Mouse (Mus musculus) midbrain, postnatal 0 days (tissue): Measurements from ENCODE around the gene Jmjd7. TPM values are rescaled to one million over a fixed set of nuclear protein-coding genes. Genes with fewer than 3 reads are reported as not detected.

Source experiments
- ATAC-seq: fragments of 200-750 bp; cut with Nextera tagmentation; 2 replicates; pipeline ENCODE4 v1.8.0; 2017; ENCODE audit warnings: moderate number of reproducible peaks, mild to moderate bottlenecking, moderate TSS enrichment, moderate library complexity; ENCODE audit not compliant: low FRiP score
- DNase-seq: peaks from one replicate; pipeline ENCODE4 v3.0.0-alpha.2; 2015; ENCODE audit warnings: low spot score
- H3K27ac ChIP-seq: fragments of 300-500 bp; sonication (generic); 2 replicates; pipeline ENCODE4 v1.5.1; 2014; ENCODE audit warnings: low read depth, mild to moderate bottlenecking, low read length, mixed read lengths
- H3K27me3 ChIP-seq: fragments of 300-500 bp; sonication (generic); 2 replicates; pipeline ENCODE4 v1.6.1; 2014; ENCODE audit warnings: low read length, control low read depth, mixed read lengths; ENCODE audit not compliant: insufficient read depth
- H3K36me3 ChIP-seq: fragments of 300-500 bp; sonication (generic); 2 replicates; pipeline ENCODE4 v1.6.1; 2014; ENCODE audit warnings: low read length, control low read depth, mixed read lengths; ENCODE audit not compliant: insufficient read depth
- H3K4me1 ChIP-seq: fragments of 300-500 bp; sonication (generic); 2 replicates; pipeline ENCODE4 v1.6.1; 2014; ENCODE audit warnings: mild to moderate bottlenecking, control low read depth, antibody characterized with exemption, low read length, mixed read lengths; ENCODE audit not compliant: insufficient read depth
- H3K4me2 ChIP-seq: fragments of 300-500 bp; sonication (generic); 2 replicates; pipeline ENCODE4 v1.6.1; 2014; ENCODE audit warnings: low read depth, mild to moderate bottlenecking, low read length, mixed read lengths; ENCODE audit not compliant: poor library complexity, severe bottlenecking
- H3K4me3 ChIP-seq: fragments of 300-500 bp; sonication (generic); 2 replicates; pipeline ENCODE4 v1.5.1; 2014; ENCODE audit warnings: low read depth, mild to moderate bottlenecking, low read length, moderate library complexity
- H3K9ac ChIP-seq: fragments of 300-500 bp; sonication (generic); replicated peaks from 2 replicates; pipeline ENCODE4 v1.6.1; 2014; ENCODE audit warnings: mild to moderate bottlenecking, low read length, moderate library complexity, mixed read lengths; ENCODE audit not compliant: poor library complexity, severe bottlenecking
- H3K9me3 ChIP-seq: fragments of 300-500 bp; sonication (generic); 2 replicates; pipeline ENCODE4 v1.6.1; 2016; ENCODE audit warnings: low read length, control low read depth
- CTCF ChIP-seq: IDR thresholded peaks from 2 replicates; pipeline ENCODE4 v1.5.1; 2016; ENCODE audit warnings: antibody characterized with exemption, mild to moderate bottlenecking
- WGBS: fragments of 180-500 bp; shearing (Covaris S2); extraction: QIAGEN DNeasy Blood & Tissue Kit; methylation state at CpG from one replicate; pipeline ENCODE4 v1.1.7; 2014; 5-methylcytosine and 5-hydroxymethylcytosine counted together
- microRNA-seq: library from miRNA; unstranded; fragments of <30 nt; microRNA quantifications from one replicate; pipeline ENCODE4, GENCODE M21; 2016; ENCODE audit warnings: borderline number of aligned reads
- polyA plus RNA-seq: library from polyadenylated mRNA; unstranded; fragments of >200 nt; fragmentation: Nextera tagmentation; extraction: Ambion mirVana; gene quantifications from 2 replicates; pipeline ENCODE4 v1.2.1, GENCODE M21; 2015
- total RNA-seq: library from RNA; depleted of rRNA; stranded (reverse); fragments of >200 nt; gene quantifications from 2 replicates; pipeline ENCODE4 v1.2.3, GENCODE M21; 2014; rRNA removed

Gene Jmjd7
- total and polyA plus RNA-seq, 2 experiments from 2014 or later, result 4.9 to 13.6 TPM

- ATAC-seq, result no peak
- Histone ChIP-seq H3K9me3 (no peaks in the 10 kb centered on the region), H3K4me2 (no peak overlapping the region), H3K27me3 (no peaks in the 10 kb centered on the region), H3K9ac (no peak overlapping the region), H3K36me3 (no peaks in the 10 kb centered on the region), H3K4me3 (no peak overlapping the region), H3K27ac (no peak overlapping the region), H3K4me1 (no peaks in the 10 kb centered on the region)
- 84% methylated on average over 3 of the region's 3 CpGs for WGBS
- no peak for DNase-seq
- no peak for TF ChIP-seq CTCF
Measured at GRCm38 (mm10) chr2:120066224-120066623, 38.9 kb downstream of the Jmjd7 start.

GRCm38 (mm10) chr2:120068555-120069465, 41.5 kb downstream of the Jmjd7 start:
- Histone ChIP-seq H3K27me3 (no peaks in the 10 kb centered on the region), H3K27ac (no peak overlapping the region), H3K4me1 (no peaks in the 10 kb centered on the region), H3K9me3 (no peaks in the 10 kb centered on the region), H3K4me2 (no peak overlapping the region), H3K36me3 (no peaks in the 10 kb centered on the region), H3K4me3 (no peak overlapping the region), H3K9ac (no peak overlapping the region; the same call in 1 of the 2 replicates)
- WGBS, result 55% methylated on average over 12 of the region's 16 CpGs
- no peak; the same call in 1 of the 2 replicates for ATAC-seq
- DNase-seq, result peak; percentile 57
- peak; percentile 76 for TF ChIP-seq CTCF

- 66% methylated on average over 8 of the region's 8 CpGs for WGBS
- Histone ChIP-seq H3K27ac (no peak overlapping the region), H3K9ac (no peak overlapping the region), H3K36me3 (no peaks in the 10 kb centered on the region), H3K4me1 (no peaks in the 10 kb centered on the region), H3K9me3 (no peaks in the 10 kb centered on the region), H3K4me2 (no peak overlapping the region), H3K4me3 (no peak overlapping the region), H3K27me3 (no peaks in the 10 kb centered on the region)
- no peak for TF ChIP-seq CTCF
- no peak for ATAC-seq
- no peak for DNase-seq
Measured at GRCm38 (mm10) chr2:120069466-120069990, 42.2 kb downstream of the Jmjd7 start.

GRCm38 (mm10) chr2:120074096-120074495, 46.8 kb downstream of the Jmjd7 start:
- H3K9ac ChIP-seq, result no peak overlapping the region
- H3K9me3 ChIP-seq, result no peaks in the 10 kb centered on the region
- H3K27me3 ChIP-seq, result peaks cover 12% of the 10 kb centered on the region; the same call in 1 of the 2 replicates
- ATAC-seq (no peak), DNase-seq (no peak)
- H3K27ac ChIP-seq, result no peak overlapping the region
- no peaks in the 10 kb centered on the region for H3K36me3 ChIP-seq
- no peaks in the 10 kb centered on the region for H3K4me1 ChIP-seq
- no peak for TF ChIP-seq CTCF
- H3K4me3 ChIP-seq, result no peak overlapping the region
- WGBS, result 92% methylated on average over 4 of the region's 4 CpGs
- no peak overlapping the region for H3K4me2 ChIP-seq

- no peaks in the 10 kb centered on the region for H3K36me3 ChIP-seq
- no peaks in the 10 kb centered on the region for H3K9me3 ChIP-seq
- TF ChIP-seq CTCF, result peak; percentile 72
- peaks cover 12% of the 10 kb centered on the region; the same call in 1 of the 2 replicates for H3K27me3 ChIP-seq
- no peak overlapping the region for H3K27ac ChIP-seq
- WGBS, result 2% methylated on average over 36 of the region's 36 CpGs
- ATAC-seq (peak; percentile 65; the same call in 1 of the 2 replicates), DNase-seq (peak; percentile 59)
- H3K4me3 ChIP-seq, result peak overlapping the region; percentile 40
- no peaks in the 10 kb centered on the region for H3K4me1 ChIP-seq
- H3K9ac ChIP-seq, result peak overlapping the region; percentile 14; the same call in 1 of the 2 replicates
- peak overlapping the region; percentile 61 for H3K4me2 ChIP-seq
Measured at GRCm38 (mm10) chr2:120076076-120076705, 48.9 kb downstream of the Jmjd7 start.

Small RNA genes within 50 kb of the gene (microRNA-seq; reads per million reads assigned to microRNA genes)
- not detected for gene Mir7665

Other genes starting within 250 kb of the Jmjd7 start
- 16.0 and 20.5 TPM in 2 replicates for gene Rpap1, start 239.9 kb upstream of the Jmjd7 start, total RNA-seq
- gene Rpap1, start 239.9 kb upstream of the Jmjd7 start, polyA plus RNA-seq, result 11.1 and 11.4 TPM in 2 replicates
- gene Tyro3, start 229.8 kb upstream of the Jmjd7 start, total RNA-seq, result 66.3 and 72.0 TPM in 2 replicates
- gene Tyro3, start 229.8 kb upstream of the Jmjd7 start, polyA plus RNA-seq, result 21.3 and 21.8 TPM in 2 replicates
- 68.4 and 75.1 TPM in 2 replicates for gene Mga, start 130.3 kb upstream of the Jmjd7 start, total RNA-seq
- gene Mga, start 130.3 kb upstream of the Jmjd7 start, polyA plus RNA-seq, result 11.9 and 16.2 TPM in 2 replicates
- gene Mapkbp1, start 54.8 kb upstream of the Jmjd7 start, total RNA-seq, result 54.2 and 64.6 TPM in 2 replicates
- 7.1 and 7.4 TPM in 2 replicates for gene Mapkbp1, start 54.8 kb upstream of the Jmjd7 start, polyA plus RNA-seq
- gene Gm28042, start within 50 bp of the Jmjd7 start, total RNA-seq, result 3.7 and 6.6 TPM in 2 replicates
- 0.98 and 2.5 TPM in 2 replicates for gene Gm28042, start within 50 bp of the Jmjd7 start, polyA plus RNA-seq
- 4.9 and 9.2 TPM in 2 replicates for gene Pla2g4b, start 5.9 kb downstream of the Jmjd7 start, total RNA-seq
- gene Pla2g4b, start 5.9 kb downstream of the Jmjd7 start, polyA plus RNA-seq, result 0.20 and 0.34 TPM in 2 replicates
- 6.5 and 9.5 TPM in 2 replicates for gene Ehd4, start 127.1 kb downstream of the Jmjd7 start, total RNA-seq
- gene Ehd4, start 127.1 kb downstream of the Jmjd7 start, polyA plus RNA-seq, result 16.2 and 19.7 TPM in 2 replicates
- 18.5 and 20.0 TPM in 2 replicates for gene Pla2g4e, start 217.9 kb downstream of the Jmjd7 start, total RNA-seq
- 10.3 and 10.4 TPM in 2 replicates for gene Pla2g4e, start 217.9 kb downstream of the Jmjd7 start, polyA plus RNA-seq